Mouse (Mus musculus) forebrain, embryonic 13.5 days (tissue): ENCODE data around the gene Ugt1a10. TPM values are rescaled to one million over a fixed set of nuclear protein-coding genes. Genes with fewer than 3 reads are reported as not detected.
"Not testable (repeated sequence)": the region's sequence is repeated elsewhere in the genome, so short reads cannot be mapped to it uniquely, and the experiment has no call there.

ENCODE experiments used
- ATAC-seq: fragments of 200-750 bp; cut with Nextera tagmentation; 2 replicates; pipeline ENCODE4 v1.8.0; 2017
- H3K27ac ChIP-seq: fragments of 300-500 bp; sonication (generic); 2 replicates; pipeline ENCODE4 v1.5.1; 2015; ENCODE audit warnings: inconsistent platforms, mild to moderate bottlenecking, moderate library complexity
- H3K27me3 ChIP-seq: fragments of 300-500 bp; sonication (generic); 2 replicates; pipeline ENCODE4 v1.6.1; 2015; ENCODE audit warnings: mild to moderate bottlenecking, inconsistent platforms
- H3K36me3 ChIP-seq: fragments of 300-500 bp; sonication (generic); 2 replicates; pipeline ENCODE4 v1.6.1; 2015; ENCODE audit warnings: mild to moderate bottlenecking, inconsistent platforms; ENCODE audit not compliant: poor library complexity, severe bottlenecking
- H3K4me1 ChIP-seq: fragments of 300-500 bp; sonication (generic); 2 replicates; pipeline ENCODE4 v1.6.1; 2015; ENCODE audit warnings: inconsistent platforms
- H3K4me2 ChIP-seq: fragments of 300-500 bp; sonication (generic); 2 replicates; pipeline ENCODE4 v1.6.1; 2015; ENCODE audit warnings: inconsistent platforms, mild to moderate bottlenecking, moderate library complexity
- H3K4me3 ChIP-seq: fragments of 300-500 bp; sonication (generic); 2 replicates; pipeline ENCODE4 v1.5.1; 2015; ENCODE audit warnings: mild to moderate bottlenecking, inconsistent platforms
- H3K9ac ChIP-seq: fragments of 300-500 bp; sonication (generic); 2 replicates; pipeline ENCODE4 v1.6.1; 2015; ENCODE audit warnings: mild to moderate bottlenecking, inconsistent platforms
- H3K9me3 ChIP-seq: fragments of 300-500 bp; sonication (generic); replicated peaks from 2 replicates; pipeline ENCODE4 v1.6.1; 2016; ENCODE audit warnings: inconsistent platforms
- WGBS: fragments of 180-500 bp; shearing (Covaris S2); methylation state at CpG from one replicate; pipeline ENCODE4 v1.1.7; 2015; 5-methylcytosine and 5-hydroxymethylcytosine counted together
- polyA plus RNA-seq: library from polyadenylated mRNA; unstranded; fragments of >200 nt; fragmentation: Nextera tagmentation; extraction: Ambion mirVana; gene quantifications from 2 replicates; pipeline ENCODE4 v1.2.1, GENCODE M21; 2015

Gene Ugt1a10
- polyA plus RNA-seq: not detected in 2 replicates

DNA sequence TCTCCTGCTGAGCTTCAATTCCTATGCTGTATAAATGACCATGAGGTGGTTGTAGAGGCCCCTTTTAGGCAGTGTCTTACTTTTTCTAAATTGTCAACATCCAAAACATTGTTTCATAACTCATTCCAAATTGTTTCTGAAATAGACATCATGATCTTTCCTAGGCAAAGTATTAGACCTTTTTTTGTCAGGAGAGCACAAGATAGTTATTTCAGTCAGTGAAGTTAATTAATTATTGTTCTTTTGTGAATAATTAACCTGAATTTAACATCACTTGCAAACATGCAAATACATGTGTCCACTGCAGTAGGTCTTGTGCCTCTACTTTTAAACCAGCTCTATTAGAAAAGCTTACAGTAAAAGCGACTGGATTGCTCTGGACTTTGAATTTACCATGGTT is at the start of gene Ugt1a10:
Gene Ugt1a10, plus strand, starts transcription at position 301 of the 400 bp plus-strand sequence.
- no peaks in the 10 kb centered on the region for H3K36me3 ChIP-seq
- no peak within 1 kb of the TSS for H3K4me3 ChIP-seq
- 84% methylated on average over 1 of the region's 1 CpGs for WGBS
- no peak within 1 kb of the TSS for H3K9ac ChIP-seq
- no peaks in the 10 kb centered on the region for H3K4me1 ChIP-seq
- H3K9me3 ChIP-seq: no peaks in the 10 kb centered on the region
- H3K27ac ChIP-seq: no peak within 1 kb of the TSS
- no peaks in the 10 kb centered on the region for H3K27me3 ChIP-seq
- no peak within 1 kb of the TSS for H3K4me2 ChIP-seq
- ATAC-seq: no peak

DNA sequence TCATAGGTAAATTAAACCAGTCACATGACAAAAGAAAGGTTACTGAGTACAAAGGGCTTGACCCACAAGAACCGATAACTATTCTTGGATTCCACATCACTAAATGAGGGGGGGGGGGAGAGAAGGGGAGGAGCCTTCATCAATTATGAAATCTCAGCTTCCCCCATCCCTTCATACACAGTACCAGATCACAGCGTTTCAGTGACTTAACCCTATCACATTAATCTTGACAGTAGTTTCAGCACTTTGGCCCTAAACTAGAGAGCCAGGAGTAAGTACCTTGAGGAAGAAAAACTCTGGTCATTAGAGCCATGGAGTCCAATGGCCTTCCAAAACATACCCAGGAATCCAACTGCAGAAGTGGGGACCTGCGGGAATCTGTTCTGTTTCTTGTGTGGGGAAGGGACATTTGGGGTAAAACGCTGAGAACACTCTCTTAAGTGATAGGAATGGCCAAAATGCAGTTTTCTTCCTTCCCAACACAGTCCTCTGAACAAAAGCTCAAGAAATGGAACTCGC is 47.4 kb upstream of the Ugt1a10 start:
- H3K4me1 ChIP-seq: peaks cover 23% of the 10 kb centered on the region
- WGBS: 0% methylated on average over 5 of the region's 5 CpGs
- peak overlapping the region; percentile 82 for H3K9ac ChIP-seq
- H3K27ac ChIP-seq: peak overlapping the region; percentile 86
- H3K4me2 ChIP-seq: peak overlapping the region; percentile 75
- H3K4me3 ChIP-seq: peak overlapping the region; percentile 56
- ATAC-seq: peak; percentile 57
- no peaks in the 10 kb centered on the region for H3K27me3 ChIP-seq
- H3K9me3 ChIP-seq: no peaks in the 10 kb centered on the region
- peaks cover 17% of the 10 kb centered on the region for H3K36me3 ChIP-seq

DNA sequence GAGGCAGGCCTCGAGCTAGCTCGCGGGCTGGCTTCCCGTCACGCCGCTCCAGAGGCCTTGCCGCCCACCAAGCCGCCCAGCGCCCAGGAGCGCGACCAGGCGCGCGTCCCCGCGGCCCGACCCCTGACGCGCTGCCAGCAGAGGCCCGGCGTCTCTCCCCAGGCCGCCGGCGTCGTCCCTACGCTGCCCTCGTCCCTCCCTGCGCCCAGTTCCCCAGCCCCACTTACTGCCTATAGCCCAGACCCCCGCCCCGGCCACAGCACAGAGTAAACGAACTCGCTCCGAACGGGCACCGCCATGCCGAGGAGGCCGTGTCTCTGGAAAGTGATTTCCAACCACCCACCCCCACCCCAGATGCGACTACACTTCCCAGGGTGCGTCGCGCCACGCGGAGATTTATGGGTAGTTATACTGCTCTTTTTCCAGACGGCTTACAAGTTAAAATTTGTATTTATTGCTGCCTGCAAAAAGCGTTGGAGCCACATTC is 46.9 kb upstream of the Ugt1a10 start, which contains the start of gene Usp40:
Gene Usp40, minus strand, starts transcription at position 341 of the 487 bp plus-strand sequence.
- H3K9ac ChIP-seq: peak within 1 kb of the TSS; percentile 82
- peaks cover 12% of the 10 kb centered on the region for H3K36me3 ChIP-seq
- H3K27me3 ChIP-seq: no peaks in the 10 kb centered on the region
- H3K4me1 ChIP-seq: peaks cover 23% of the 10 kb centered on the region
- WGBS: 1% methylated on average over 38 of the region's 45 CpGs
- peak within 1 kb of the TSS; percentile 75 for H3K4me2 ChIP-seq
- H3K9me3 ChIP-seq: no peaks in the 10 kb centered on the region
- H3K27ac ChIP-seq: peak within 1 kb of the TSS; percentile 86
- peak within 1 kb of the TSS; percentile 56 for H3K4me3 ChIP-seq
- peak; percentile 97 for ATAC-seq

DNA sequence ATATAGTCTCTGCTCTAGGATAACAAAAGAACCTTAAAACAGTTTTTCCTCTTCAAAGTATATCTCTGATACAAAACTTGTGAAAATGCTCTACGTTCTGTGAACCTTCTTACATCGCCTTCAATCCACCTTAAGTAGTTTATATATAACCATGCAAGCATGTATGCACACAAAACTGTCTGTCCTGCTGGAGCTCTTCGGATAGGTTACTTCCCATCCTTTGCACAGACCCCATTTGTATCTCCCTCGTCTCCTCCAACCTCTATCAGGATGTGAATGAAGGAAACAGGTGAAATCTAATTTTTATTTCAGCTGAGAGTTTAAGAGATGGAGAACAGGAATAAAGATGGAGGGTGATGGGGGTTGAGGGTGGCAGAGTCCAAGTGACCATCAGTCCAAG is 46.5 kb upstream of the Ugt1a10 start:
- 51% methylated on average over 4 of the region's 4 CpGs for WGBS
- ATAC-seq: peak; percentile 50

DNA sequence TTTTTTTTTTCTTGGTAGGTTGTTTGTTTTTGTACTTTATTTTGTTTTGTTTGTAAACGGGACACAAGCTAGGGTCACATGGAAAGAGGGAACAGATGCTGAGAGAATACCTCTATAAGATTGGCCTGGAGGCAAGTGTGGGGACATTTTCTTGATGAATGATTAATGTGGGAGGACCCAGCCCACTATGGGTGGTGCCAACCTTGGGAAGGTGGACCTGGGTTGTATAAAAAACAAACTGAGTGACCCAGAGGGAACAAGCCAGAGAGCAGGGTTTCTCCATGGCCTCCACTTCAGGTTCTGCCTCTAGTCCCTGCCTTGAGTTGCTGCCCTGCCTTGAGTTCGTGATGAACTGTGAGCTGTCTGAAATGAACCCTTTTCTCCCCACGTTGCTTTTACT is 45.7 kb upstream of the Ugt1a10 start:
- ATAC-seq: no peak
- Histone ChIP-seq H3K27me3 (no peaks in the 10 kb centered on the region), H3K36me3 (peaks cover 3% of the 10 kb centered on the region; the same call in 1 of the 2 replicates), H3K4me1 (peaks cover 23% of the 10 kb centered on the region), H3K9me3 (0 out of 2 replicates have a peak, but pooled peaks cover 3% of the 10 kb centered on the region), H3K27ac (no peak overlapping the region), H3K4me2 (no peak overlapping the region), H3K4me3 (no peak overlapping the region), H3K9ac (no peak overlapping the region)
- WGBS: 79% methylated on average over 3 of the region's 3 CpGs

More for the DNA sequence above, 46.5 kb upstream of the Ugt1a10 start:
- H3K36me3 ChIP-seq: peaks cover 8% of the 10 kb centered on the region
- H3K27ac ChIP-seq: no peak overlapping the region
- peak overlapping the region; percentile 82; the same call in 1 of the 2 replicates for H3K9ac ChIP-seq
- peaks cover 23% of the 10 kb centered on the region for H3K4me1 ChIP-seq
- H3K4me2 ChIP-seq: peak overlapping the region; percentile 75
- peak overlapping the region; percentile 56 for H3K4me3 ChIP-seq
- H3K9me3 ChIP-seq: no peaks in the 10 kb centered on the region
- H3K27me3 ChIP-seq: no peaks in the 10 kb centered on the region

DNA sequence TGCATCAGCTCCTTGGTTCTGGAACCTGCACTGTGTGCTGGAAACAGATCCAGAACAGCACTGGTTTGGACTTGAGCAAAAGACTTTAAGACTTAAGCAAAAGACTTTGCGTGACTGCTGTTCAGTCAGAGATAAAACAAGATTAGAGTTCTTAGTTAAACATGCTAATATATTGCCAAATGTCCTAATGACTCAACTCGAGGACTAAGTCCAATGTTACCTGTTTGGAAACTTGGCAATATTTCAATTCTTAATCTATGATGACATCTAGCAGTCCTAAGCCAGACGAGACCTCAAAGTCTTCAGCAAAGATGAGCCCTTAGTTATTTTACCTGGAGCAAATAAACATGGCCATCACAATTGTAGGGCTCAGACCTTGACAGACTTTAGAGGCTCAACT is 41.5 kb upstream of the Ugt1a10 start:
- peaks cover 12% of the 10 kb centered on the region; the same call in 1 of the 2 replicates for H3K9me3 ChIP-seq
- no peaks in the 10 kb centered on the region for H3K27me3 ChIP-seq
- ATAC-seq: no peak
- H3K36me3 ChIP-seq: no peaks in the 10 kb centered on the region
- H3K4me1 ChIP-seq: 0 out of 2 replicates have a peak, but pooled peaks cover 2% of the 10 kb centered on the region
- 80% methylated on average over 3 of the region's 3 CpGs for WGBS
- H3K9ac ChIP-seq: no peak overlapping the region
- no peak overlapping the region for H3K4me3 ChIP-seq
- no peak overlapping the region for H3K4me2 ChIP-seq
- no peak overlapping the region for H3K27ac ChIP-seq

DNA sequence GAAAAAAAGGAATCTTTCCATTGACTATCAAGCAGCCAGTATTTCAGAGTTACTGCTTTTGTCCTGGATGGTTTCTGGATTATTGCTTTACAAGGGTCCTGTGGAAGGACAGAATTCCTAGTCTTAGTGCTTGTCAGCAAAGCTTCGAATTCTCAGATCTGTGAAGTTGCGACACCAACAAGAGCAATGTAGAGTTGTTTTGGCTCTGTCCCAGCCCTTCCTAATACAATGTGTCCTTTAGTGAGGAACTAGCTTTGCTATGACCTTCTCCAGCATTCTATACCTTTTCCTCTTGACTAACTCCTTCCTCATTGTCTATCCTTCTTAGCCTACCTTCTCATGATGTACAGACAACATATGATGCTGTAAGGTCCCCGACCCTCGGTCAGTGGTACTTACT is 41.0 kb upstream of the Ugt1a10 start:
- WGBS: 93% methylated on average over 4 of the region's 4 CpGs
- H3K9ac ChIP-seq: no peak overlapping the region
- H3K36me3 ChIP-seq: no peaks in the 10 kb centered on the region
- H3K27me3 ChIP-seq: no peaks in the 10 kb centered on the region
- H3K4me1 ChIP-seq: no peaks in the 10 kb centered on the region
- H3K4me2 ChIP-seq: no peak overlapping the region
- H3K9me3 ChIP-seq: peaks cover 12% of the 10 kb centered on the region; the same call in 1 of the 2 replicates
- H3K4me3 ChIP-seq: no peak overlapping the region
- ATAC-seq: no peak
- H3K27ac ChIP-seq: no peak overlapping the region

DNA sequence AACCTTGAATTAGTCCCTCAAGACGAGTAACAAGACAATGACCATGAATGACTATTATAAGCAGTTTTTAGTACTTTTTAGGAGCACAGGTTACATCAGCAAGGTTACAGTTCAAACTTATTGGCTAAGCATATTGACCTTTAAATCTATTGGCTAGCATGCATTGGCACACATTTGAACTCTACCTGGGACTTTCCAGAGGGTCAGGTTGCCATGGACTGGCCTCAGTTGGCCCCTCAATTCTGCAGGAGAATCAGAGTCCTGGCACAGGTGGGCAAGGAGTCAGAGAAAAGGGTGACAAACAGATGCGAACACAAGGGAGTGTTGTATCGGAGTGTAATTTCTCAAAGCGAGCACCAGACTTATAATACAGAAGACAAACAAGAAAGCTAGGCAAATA is 40.5 kb upstream of the Ugt1a10 start:
- H3K27ac ChIP-seq: no peak overlapping the region
- WGBS: 93% methylated on average over 4 of the region's 4 CpGs
- no peak overlapping the region for H3K9ac ChIP-seq
- no peaks in the 10 kb centered on the region for H3K27me3 ChIP-seq
- no peaks in the 10 kb centered on the region for H3K4me1 ChIP-seq
- H3K36me3 ChIP-seq: no peaks in the 10 kb centered on the region
- no peak overlapping the region for H3K4me3 ChIP-seq
- no peak overlapping the region for H3K4me2 ChIP-seq
- ATAC-seq: no peak
- H3K9me3 ChIP-seq: peaks cover 12% of the 10 kb centered on the region; the same call in 1 of the 2 replicates

DNA sequence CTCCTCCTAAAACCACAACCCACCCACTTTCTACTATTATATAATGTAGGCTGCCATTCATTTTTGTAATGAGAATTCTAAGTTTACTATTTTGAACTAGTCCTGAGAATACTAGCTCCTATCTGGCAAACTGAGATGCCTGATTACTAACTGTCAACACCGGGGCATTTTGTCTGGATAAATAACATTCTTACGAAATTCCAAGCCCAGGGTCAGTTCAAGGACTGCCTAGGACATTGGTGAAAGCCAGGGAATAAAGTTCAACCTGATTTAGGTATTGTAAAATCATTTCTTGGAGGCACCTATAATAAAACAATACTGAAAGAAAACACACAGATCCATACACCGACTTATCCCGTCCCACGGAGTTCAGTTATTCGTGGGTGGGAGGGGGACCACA is 39.8 kb upstream of the Ugt1a10 start:
- H3K4me2 ChIP-seq: no peak overlapping the region
- H3K27me3 ChIP-seq: no peaks in the 10 kb centered on the region
- H3K36me3 ChIP-seq: no peaks in the 10 kb centered on the region
- no peak overlapping the region for H3K27ac ChIP-seq
- H3K4me1 ChIP-seq: no peaks in the 10 kb centered on the region
- 93% methylated on average over 6 of the region's 6 CpGs for WGBS
- ATAC-seq: no peak
- H3K9ac ChIP-seq: no peak overlapping the region
- H3K9me3 ChIP-seq: peaks cover 12% of the 10 kb centered on the region; the same call in 1 of the 2 replicates
- H3K4me3 ChIP-seq: no peak overlapping the region

DNA sequence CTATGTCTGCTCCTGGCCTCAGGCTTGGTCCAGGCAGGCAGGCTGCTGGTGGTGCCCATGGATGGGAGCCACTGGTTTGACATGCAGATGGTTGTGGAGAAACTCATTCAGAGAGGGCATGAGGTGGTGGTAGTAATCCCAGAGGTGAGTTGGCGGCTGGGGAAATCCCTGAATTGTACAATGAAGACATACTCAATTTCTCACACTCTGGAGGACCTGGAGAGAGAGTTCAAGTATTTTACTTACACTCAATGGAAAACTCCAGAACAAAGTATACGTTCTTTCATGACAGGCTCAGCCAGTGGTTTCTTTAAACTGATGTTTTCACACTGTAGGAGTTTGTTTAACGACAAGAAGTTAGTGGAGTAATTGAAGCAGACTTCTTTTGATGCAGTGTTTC is 29.9 kb upstream of the Ugt1a10 start:
- not testable (repeated sequence) for H3K4me3 ChIP-seq, H3K9ac ChIP-seq, H3K36me3 ChIP-seq, H3K4me2 ChIP-seq, ATAC-seq, H3K27ac ChIP-seq, H3K27me3 ChIP-seq, H3K9me3 ChIP-seq, H3K4me1 ChIP-seq
- WGBS: 67% methylated on average over 3 of the region's 3 CpGs

DNA sequence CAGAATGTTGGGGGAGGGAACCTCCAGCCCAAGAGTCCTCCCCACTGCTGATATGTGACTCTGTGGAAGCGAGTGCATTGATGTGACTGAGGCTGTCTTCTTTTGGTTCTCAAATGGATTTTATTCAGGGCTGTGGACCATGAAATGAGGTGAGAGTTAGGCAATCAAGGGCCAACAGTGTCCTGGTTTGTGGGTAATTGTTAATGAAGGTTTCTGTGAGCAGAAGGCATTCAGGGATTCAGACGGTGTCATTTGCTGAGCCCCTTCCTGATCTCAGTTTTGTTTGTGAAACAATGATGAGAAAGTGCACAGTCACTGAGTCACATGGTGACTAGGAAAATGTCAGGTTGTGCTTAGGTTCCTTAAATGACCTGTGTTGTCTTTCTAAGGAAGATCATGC is 12.1 kb upstream of the Ugt1a10 start:
- not testable (repeated sequence) for H3K27me3 ChIP-seq, H3K4me1 ChIP-seq, H3K4me2 ChIP-seq, ATAC-seq, H3K4me3 ChIP-seq, H3K9ac ChIP-seq, H3K36me3 ChIP-seq, H3K9me3 ChIP-seq, H3K27ac ChIP-seq
- 50% methylated on average over 1 of the region's 2 CpGs for WGBS

DNA sequence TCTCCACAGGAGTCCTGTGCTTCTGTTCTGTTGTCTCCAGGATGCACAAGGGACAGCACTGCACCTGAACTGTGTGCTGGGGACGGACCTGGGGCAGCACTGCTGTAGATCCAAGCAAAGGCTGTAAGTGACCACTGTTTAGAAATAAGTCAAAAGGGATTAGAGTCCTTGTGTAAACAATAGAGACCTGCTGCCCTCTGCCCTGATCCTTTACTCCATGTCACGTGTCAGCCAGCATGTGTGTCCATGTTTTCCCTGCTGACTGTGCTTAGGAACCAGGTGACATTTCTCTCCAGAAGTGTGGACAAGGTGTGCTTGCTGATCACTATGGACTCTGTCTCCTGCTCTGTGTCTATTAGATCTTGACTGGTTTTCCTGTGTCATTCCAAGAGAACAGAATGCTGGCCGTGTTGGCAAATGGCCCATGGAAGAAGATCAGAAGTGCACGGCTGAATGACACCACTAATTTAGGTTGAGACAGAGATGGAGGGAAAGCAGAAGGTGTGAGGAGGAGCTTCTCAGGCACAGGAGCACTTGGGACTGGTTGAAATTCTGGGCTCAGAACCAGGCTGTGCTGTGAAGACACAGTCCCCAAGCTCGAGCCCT is 10.3 kb upstream of the Ugt1a10 start:
- not testable (repeated sequence) for H3K4me1 ChIP-seq, H3K9me3 ChIP-seq, H3K36me3 ChIP-seq, H3K4me2 ChIP-seq, H3K9ac ChIP-seq, H3K4me3 ChIP-seq, ATAC-seq, H3K27me3 ChIP-seq, H3K27ac ChIP-seq
- 73% methylated on average over 4 of the region's 5 CpGs for WGBS
